Mouse (Mus musculus): Measurements from ENCODE around the gene Tmem33. TPM values are rescaled to one million over a fixed set of nuclear protein-coding genes. Genes with fewer than 3 reads are reported as not detected.
A peak's percentile ranks its signal among the peaks of the same experiment; 100 is the strongest.

Tmem33 gene
- 16.9 and 32.3 TPM in 2 replicates for polyA plus RNA-seq (2011; ENCODE audit: insufficient read depth, insufficient read length, low replicate concordance, missing spikeins)

DNA sequence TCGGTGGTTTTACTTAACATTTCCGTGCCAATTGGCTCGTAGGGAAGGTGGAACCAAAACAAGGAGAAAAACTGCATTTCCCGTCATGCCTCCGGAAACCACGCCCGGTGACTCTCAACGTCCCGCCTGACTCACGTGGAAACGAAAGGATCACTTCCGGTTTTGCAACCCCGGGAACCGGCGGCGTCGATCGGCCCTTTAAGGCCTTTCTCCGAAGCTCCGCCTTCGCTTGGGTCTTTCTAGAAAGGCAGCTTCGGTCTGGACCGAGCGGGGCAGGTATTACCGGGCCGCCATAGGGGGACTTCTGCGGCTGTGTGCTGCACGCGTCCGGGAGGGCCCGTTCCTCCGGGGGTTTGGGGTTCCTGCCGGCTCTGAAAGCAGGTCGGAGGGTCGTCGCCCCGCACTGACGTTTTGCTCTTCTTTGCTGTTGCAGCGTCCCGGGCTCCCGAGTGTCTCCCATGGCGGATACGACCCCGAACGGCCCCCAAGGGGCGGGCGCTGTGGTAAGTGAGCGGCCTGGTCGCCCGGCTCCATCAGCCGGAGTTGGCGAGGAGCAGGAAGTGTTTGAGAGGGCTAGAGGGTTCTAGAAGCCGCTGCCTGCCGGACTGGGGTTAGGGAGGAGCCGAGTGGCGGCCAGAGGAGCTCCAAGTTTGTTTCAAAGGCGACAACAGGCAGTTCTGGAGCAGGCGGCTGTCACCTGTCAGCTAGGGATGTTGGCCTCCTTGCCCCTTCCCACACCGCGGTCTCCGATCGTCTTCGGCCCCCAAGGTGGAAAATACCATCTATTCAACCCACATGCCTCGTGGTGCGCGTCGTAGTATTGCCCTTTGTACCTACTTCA lies at the start of gene Tmem33:
TSS of gene Tmem33 (plus strand) at position 35 of the 841 bp plus-strand sequence.
- under 1% methylated on average over 67 of the region's 67 CpGs for WGBS
- H3K4me1 ChIP-seq (ENCODE audit: control insufficient read depth, insufficient read depth, low read length) = no peaks in the 10 kb centered on the region; the same call in 1 of the 2 replicates
- TF ChIP-seq CTCF (IDR thresholded peaks at IDR 0.05; ENCODE audit: control insufficient read depth, insufficient read depth, low read length) = no peak
- TF ChIP-seq POLR2A (IDR thresholded peaks at IDR 0.05; ENCODE audit: borderline replicate concordance, control insufficient read depth, low read depth, low read length) = peak; percentile 37; the same call in 1 of the 2 replicates
- H3K27ac ChIP-seq (ENCODE audit: control insufficient read depth, insufficient read depth, low read depth, low read length, poor library complexity) = peak within 1 kb of the TSS; percentile 89
- H3K4me3 ChIP-seq (replicated peaks; ENCODE audit: control insufficient read depth, low read depth, low read length) = peak within 1 kb of the TSS; percentile 79

DNA sequence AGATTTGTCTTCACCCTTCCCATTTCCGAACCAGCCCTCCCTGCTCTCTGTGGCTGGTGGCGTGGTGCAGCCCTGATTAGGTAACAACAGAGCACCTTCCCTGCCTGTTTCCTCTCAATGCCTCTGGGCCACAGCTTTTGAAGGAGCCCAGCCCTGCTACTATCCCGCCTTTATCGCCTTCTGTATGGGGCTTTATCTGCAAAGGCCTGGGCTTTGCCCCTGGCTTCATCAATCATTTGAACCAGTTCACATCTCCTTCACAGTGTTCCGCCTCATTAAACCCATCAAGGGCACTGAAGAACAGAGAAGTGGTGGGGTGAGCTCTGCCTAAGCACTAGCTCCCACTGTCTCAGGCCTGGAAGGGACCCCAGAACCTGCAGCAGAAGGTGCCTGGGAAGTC lies 47.2 kb upstream of the Tmem33 start:
- 52% methylated on average over 5 of the region's 5 CpGs for WGBS
- TF ChIP-seq CTCF (IDR thresholded peaks at IDR 0.05; ENCODE audit: control insufficient read depth, insufficient read depth, low read length) = no peak
- no peak for TF ChIP-seq POLR2A (IDR thresholded peaks at IDR 0.05; ENCODE audit: borderline replicate concordance, control insufficient read depth, low read depth, low read length)
- no peak overlapping the region for H3K4me3 ChIP-seq (replicated peaks; ENCODE audit: control insufficient read depth, low read depth, low read length)
- H3K27ac ChIP-seq (ENCODE audit: control insufficient read depth, insufficient read depth, low read depth, low read length, poor library complexity) = no peak overlapping the region
- H3K4me1 ChIP-seq (ENCODE audit: control insufficient read depth, insufficient read depth, low read length) = no peaks in the 10 kb centered on the region; the same call in 1 of the 2 replicates

DNA sequence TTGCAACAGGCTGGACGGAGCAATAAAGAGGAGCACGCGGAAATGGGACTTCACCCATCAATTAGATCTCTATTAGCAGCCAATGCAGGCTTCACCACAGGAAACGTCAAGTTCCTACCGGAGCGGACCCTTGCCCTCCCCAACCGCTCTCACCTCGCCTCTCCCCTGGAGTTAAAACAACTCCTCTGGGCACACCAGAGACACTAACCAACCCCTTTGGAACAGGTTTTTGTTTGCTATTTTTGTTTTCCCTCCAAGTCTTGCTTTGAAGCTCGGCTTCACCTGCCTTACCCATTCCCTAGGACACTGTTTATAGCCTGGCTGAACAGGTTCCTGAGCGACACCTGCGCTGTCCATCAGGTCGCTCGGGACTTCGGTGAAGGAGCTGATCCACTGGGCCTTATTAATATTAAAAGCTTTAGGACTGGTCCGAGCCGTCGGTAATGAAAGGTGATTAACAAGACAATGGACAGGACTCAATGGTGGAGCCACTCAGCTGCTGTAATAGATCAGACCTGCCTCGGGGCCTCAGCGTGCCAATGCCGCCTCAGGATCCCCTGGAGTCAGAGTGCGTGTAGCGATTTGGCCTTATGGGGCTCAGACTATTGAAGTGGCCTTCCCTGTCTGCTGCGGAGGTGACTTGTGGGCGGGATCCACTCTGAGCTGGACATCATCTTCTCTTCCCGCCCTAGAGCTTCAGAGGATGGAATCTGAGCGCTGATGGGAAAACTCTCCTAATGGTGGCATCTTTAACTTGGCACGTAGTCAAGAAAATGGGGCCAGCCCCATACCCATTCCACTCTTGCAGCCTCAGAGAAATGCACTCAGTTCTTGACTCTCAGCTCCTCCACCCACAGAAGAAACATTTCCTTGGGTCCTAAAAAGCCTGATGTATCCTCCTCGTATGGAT lies 45.0 kb upstream of the Tmem33 start:
- TF ChIP-seq CTCF (IDR thresholded peaks at IDR 0.05; ENCODE audit: control insufficient read depth, insufficient read depth, low read length) = no peak
- no peak for TF ChIP-seq POLR2A (IDR thresholded peaks at IDR 0.05; ENCODE audit: borderline replicate concordance, control insufficient read depth, low read depth, low read length)
- no peak overlapping the region for H3K27ac ChIP-seq (ENCODE audit: control insufficient read depth, insufficient read depth, low read depth, low read length, poor library complexity)
- no peak overlapping the region for H3K4me3 ChIP-seq (replicated peaks; ENCODE audit: control insufficient read depth, low read depth, low read length)
- H3K4me1 ChIP-seq (ENCODE audit: control insufficient read depth, insufficient read depth, low read length) = no peaks in the 10 kb centered on the region
- WGBS = 7% methylated on average over 28 of the region's 28 CpGs

DNA sequence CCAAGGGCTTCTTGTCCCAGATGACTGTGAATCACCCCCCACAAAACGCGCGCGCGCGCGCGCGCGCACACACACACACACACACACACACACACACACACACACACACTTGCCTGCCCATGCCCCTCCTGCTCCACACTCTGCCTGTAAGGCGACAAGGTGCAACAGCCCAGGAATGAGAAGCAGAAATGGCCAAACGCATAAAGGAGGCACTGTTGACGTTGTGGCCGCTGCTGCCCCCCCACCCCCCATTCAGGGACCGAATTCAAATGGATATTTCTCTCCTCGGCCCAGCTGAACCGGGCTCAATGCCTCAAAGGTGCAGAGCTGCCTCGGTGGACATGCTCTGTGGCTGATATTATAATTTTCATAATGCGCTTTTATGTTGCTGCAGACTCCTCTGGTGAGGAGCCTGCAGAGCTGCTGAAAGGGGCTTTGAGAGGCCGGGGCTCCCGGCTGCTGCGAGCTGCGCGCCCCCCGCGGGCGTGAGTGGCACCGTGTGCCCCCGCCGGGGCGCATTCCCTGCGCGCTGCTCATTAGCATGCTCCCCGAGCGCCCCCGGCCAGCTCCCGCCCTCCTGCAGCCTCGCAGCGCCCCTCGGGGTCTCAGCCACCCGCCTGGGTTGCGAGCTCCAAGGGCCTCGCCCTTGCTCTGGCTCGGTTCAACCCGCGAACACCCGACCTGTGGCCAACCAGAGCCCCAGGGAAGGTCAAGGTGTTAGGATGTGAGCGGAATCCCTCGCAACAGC lies 44.2 kb upstream of the Tmem33 start:
- Histone ChIP-seq H3K4me1 (ENCODE audit: control insufficient read depth, insufficient read depth, low read length) (no peaks in the 10 kb centered on the region), H3K4me3 (replicated peaks; ENCODE audit: control insufficient read depth, low read depth, low read length) (no peak overlapping the region), H3K27ac (ENCODE audit: control insufficient read depth, insufficient read depth, low read depth, low read length, poor library complexity) (no peak overlapping the region)
- no peak for TF ChIP-seq CTCF (IDR thresholded peaks at IDR 0.05; ENCODE audit: control insufficient read depth, insufficient read depth, low read length)
- TF ChIP-seq POLR2A (IDR thresholded peaks at IDR 0.05; ENCODE audit: borderline replicate concordance, control insufficient read depth, low read depth, low read length) = no peak
- 6% methylated on average over 47 of the region's 49 CpGs for WGBS

DNA sequence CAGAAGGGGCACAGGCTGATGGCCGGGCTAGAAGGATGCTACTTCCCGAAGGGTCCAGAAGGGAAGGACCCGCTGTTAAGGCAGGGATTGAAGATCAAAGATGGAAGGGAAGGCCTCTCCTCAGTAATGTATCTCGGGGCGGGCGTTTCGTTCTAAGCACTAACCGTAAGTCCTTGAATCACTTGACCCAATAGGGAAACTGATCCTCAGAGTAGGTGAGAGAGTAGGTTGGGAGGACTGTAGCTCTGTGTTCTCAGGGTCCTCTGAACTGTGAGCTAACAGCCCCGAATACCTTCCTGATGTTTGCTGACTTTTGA lies 43.6 kb upstream of the Tmem33 start:
- 9% methylated on average over 9 of the region's 9 CpGs for WGBS
- Histone ChIP-seq H3K27ac (ENCODE audit: control insufficient read depth, insufficient read depth, low read depth, low read length, poor library complexity) (no peak overlapping the region), H3K4me1 (ENCODE audit: control insufficient read depth, insufficient read depth, low read length) (no peaks in the 10 kb centered on the region), H3K4me3 (replicated peaks; ENCODE audit: control insufficient read depth, low read depth, low read length) (no peak overlapping the region)
- TF ChIP-seq POLR2A (IDR thresholded peaks at IDR 0.05; ENCODE audit: borderline replicate concordance, control insufficient read depth, low read depth, low read length) = no peak

DNA sequence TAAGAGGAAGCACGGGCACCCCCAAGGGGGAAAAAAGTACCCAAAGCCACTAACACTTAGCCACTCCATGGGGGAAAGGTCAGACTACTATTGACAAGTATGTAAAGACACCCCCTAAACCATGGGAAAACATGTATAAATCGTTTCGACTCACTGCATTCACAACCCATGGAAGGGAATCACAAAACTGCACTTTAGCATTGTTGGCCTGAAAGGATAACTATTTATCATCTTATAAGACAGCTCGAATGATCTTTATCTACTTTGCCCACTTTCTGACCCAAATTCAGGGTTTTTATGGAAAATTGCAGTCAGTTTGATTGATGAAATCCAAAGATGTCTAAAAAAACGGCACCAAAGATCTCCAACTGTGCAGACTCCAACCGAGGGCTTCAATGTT lies 38.5 kb upstream of the Tmem33 start:
- WGBS = 6% methylated on average over 6 of the region's 6 CpGs
- TF ChIP-seq CTCF (IDR thresholded peaks at IDR 0.05; ENCODE audit: control insufficient read depth, insufficient read depth, low read length) (no peak), POLR2A (IDR thresholded peaks at IDR 0.05; ENCODE audit: borderline replicate concordance, control insufficient read depth, low read depth, low read length) (no peak)
- H3K4me1 ChIP-seq (ENCODE audit: control insufficient read depth, insufficient read depth, low read length) = no peaks in the 10 kb centered on the region
- no peak overlapping the region for H3K4me3 ChIP-seq (replicated peaks; ENCODE audit: control insufficient read depth, low read depth, low read length)
- H3K27ac ChIP-seq (ENCODE audit: control insufficient read depth, insufficient read depth, low read depth, low read length, poor library complexity) = no peak overlapping the region

DNA sequence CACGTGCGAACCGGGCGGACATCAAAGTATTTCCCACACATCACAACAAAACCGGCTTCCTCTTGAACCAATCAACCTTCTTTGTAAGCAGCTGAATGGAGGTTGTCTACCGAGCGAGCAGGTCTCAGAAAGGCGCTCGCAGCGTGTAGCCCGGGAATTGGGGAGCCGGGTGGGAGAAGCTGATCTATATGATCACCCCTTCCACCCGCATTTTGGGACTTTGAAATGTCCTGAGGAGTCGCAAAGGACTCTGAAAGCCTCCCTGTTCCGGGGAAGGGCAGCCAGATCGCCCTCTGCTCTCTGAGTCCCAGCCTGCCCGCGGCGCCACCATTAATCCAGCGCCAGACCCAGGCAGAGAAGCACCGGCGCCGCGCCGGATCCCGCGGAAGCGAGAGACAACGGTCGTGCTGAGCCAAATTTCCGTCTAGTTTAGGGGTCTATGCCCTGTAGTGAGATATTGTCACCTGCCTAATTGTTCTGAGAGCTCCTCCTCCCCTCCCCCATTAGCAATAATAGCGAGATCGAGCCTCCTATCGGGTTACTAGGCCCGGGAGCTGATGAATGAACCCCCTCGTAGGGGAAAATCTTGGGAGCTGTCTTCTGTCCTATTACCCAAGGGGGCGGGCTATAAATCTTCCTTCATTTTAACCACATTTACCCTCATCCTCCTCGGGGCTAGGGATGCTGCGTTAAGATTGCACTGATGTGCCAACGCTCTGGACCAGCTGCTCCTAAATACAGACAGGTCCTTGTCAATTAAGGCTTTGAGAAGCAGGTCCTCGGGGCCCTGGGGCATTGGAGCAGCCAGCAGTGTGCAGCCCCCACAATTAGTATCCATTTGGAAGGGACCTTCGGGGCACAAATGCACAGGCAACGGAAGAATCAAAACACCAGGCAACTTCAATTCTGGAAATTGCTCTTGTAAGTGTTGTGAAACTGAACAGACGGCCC lies 37.6 kb upstream of the Tmem33 start:
- TF ChIP-seq CTCF (IDR thresholded peaks at IDR 0.05; ENCODE audit: control insufficient read depth, insufficient read depth, low read length) (no peak), POLR2A (IDR thresholded peaks at IDR 0.05; ENCODE audit: borderline replicate concordance, control insufficient read depth, low read depth, low read length) (no peak)
- H3K4me3 ChIP-seq (replicated peaks; ENCODE audit: control insufficient read depth, low read depth, low read length) = no peak overlapping the region
- no peak overlapping the region for H3K27ac ChIP-seq (ENCODE audit: control insufficient read depth, insufficient read depth, low read depth, low read length, poor library complexity)
- H3K4me1 ChIP-seq (ENCODE audit: control insufficient read depth, insufficient read depth, low read length) = no peaks in the 10 kb centered on the region
- WGBS = 3% methylated on average over 44 of the region's 44 CpGs

Data from bone marrow, adult 2 months (tissue).